Mouse (Mus musculus) liver, adult 2 months (tissue): ENCODE data around the gene Hist1h3g. TPM values are rescaled to one million over a fixed set of nuclear protein-coding genes. Genes with fewer than 3 reads are reported as not detected.
"Not testable (repeated sequence)": the region's sequence is repeated elsewhere in the genome, so short reads cannot be mapped to it uniquely, and the experiment has no call there.

ENCODE experiments used
- DNase-seq: peaks from one replicate; pipeline ENCODE4 v3.0.0-alpha.2; 2011; ENCODE audit warnings: low read depth, low spot score; ENCODE audit errors: extremely low read depth
- H3K27ac ChIP-seq: fragments of 200-500 bp; replicated peaks from 2 replicates; pipeline ENCODE4 v1.5.1; 2012; ENCODE audit warnings: low read depth, mild to moderate bottlenecking, control low read depth, inconsistent platforms, low read length; ENCODE audit not compliant: insufficient read depth
- H3K27me3 ChIP-seq: fragments of 200-500 bp; 2 replicates; pipeline ENCODE4 v1.6.1; 2012; ENCODE audit warnings: mild to moderate bottlenecking, moderate library complexity, low read length, inconsistent platforms; ENCODE audit not compliant: control insufficient read depth, insufficient read depth
- H3K36me3 ChIP-seq: fragments of 200-500 bp; 2 replicates; pipeline ENCODE4 v1.6.1; 2012; ENCODE audit warnings: low read length, inconsistent platforms; ENCODE audit not compliant: control insufficient read depth, insufficient read depth
- H3K4me1 ChIP-seq: fragments of 200-500 bp; 2 replicates; pipeline ENCODE4 v1.6.1; 2011; ENCODE audit warnings: low read length; ENCODE audit not compliant: control insufficient read depth, insufficient read depth
- H3K4me3 ChIP-seq: fragments of 200-500 bp; 2 replicates; pipeline ENCODE4 v1.5.1; 2011; ENCODE audit warnings: low read depth, mild to moderate bottlenecking, control low read depth, low read length, moderate library complexity; ENCODE audit not compliant: insufficient read depth
- H3K79me2 ChIP-seq: fragments of 200-500 bp; 2 replicates; pipeline ENCODE4 v1.6.1; 2012; ENCODE audit warnings: inconsistent platforms, mild to moderate bottlenecking, low read length, moderate library complexity; ENCODE audit not compliant: control insufficient read depth, insufficient read depth
- H3K9ac ChIP-seq: fragments of 200-500 bp; 2 replicates; pipeline ENCODE4 v1.6.1; 2012; ENCODE audit warnings: low read depth, mild to moderate bottlenecking, control low read depth, inconsistent platforms, low read length
- CTCF ChIP-seq: fragments of 200-500 bp; IDR thresholded peaks from 2 replicates; pipeline ENCODE4 v1.5.1; 2011; ENCODE audit warnings: low read depth, low read length, control low read depth
- POLR2A ChIP-seq: fragments of 200-500 bp; IDR thresholded peaks from 2 replicates; pipeline ENCODE4 v1.6.1; 2011; ENCODE audit warnings: low read length, control low read depth; ENCODE audit not compliant: insufficient read depth; ENCODE audit errors: extremely low read depth
- WGBS: fragments of 180-500 bp; shearing (Covaris S2); methylation state at CpG from one replicate; pipeline ENCODE4 v1.1.7; 2018; 5-methylcytosine and 5-hydroxymethylcytosine counted together
- polyA plus RNA-seq: library from polyadenylated mRNA; depleted of rRNA; stranded (reverse); fragments of >200 nt; gene quantifications from 2 replicates; pipeline ENCODE4 v1.2.3, GENCODE M21; 2012
- total RNA-seq: library from RNA; depleted of rRNA; stranded (reverse); fragments of >200 nt; gene quantifications from 2 replicates; pipeline ENCODE4 v1.2.3, GENCODE M21; 2014

Gene Hist1h3g
- total and polyA plus RNA-seq, 2 experiments = 0.26 to 5.6 TPM

- Histone ChIP-seq H3K4me1 (no peaks in the 10 kb centered on the region; the same call in 1 of the 2 replicates), H3K27me3 (no peaks in the 10 kb centered on the region), H3K9ac (no peak overlapping the region), H3K36me3 (no peaks in the 10 kb centered on the region), H3K27ac (no peak overlapping the region), H3K79me2 (no peaks in the 10 kb centered on the region), H3K4me3 (no peak overlapping the region; the same call in 1 of the 2 replicates)
- TF ChIP-seq CTCF (no peak), POLR2A (no peak)
- 9% methylated on average over 9 of the region's 9 CpGs for whole genome bisulfite sequencing
- peak; percentile 29 for DNase-seq
Measured at GRCm38 (mm10) chr13:23554393-23554792, 19.2 kb downstream of the Hist1h3g start.

GRCm38 (mm10) chr13:23554925-23555838 lies 20.0 kb downstream of the Hist1h3g start:
- WGBS = under 1% methylated on average over 54 of the region's 54 CpGs
- Histone ChIP-seq H3K36me3 (no peaks in the 10 kb centered on the region), H3K27ac (peak overlapping the region; percentile 27), H3K9ac (peak overlapping the region; percentile 43), H3K4me1 (no peaks in the 10 kb centered on the region; the same call in 1 of the 2 replicates), H3K27me3 (no peaks in the 10 kb centered on the region), H3K79me2 (no peaks in the 10 kb centered on the region), H3K4me3 (peak overlapping the region; percentile 66)
- DNase-seq = peak; percentile 80
- TF ChIP-seq CTCF = no peak
- peak; percentile 90 for TF ChIP-seq POLR2A

- H3K79me2 ChIP-seq = no peaks in the 10 kb centered on the region
- TF ChIP-seq POLR2A (no peak), CTCF (no peak)
- H3K4me3 ChIP-seq = peak overlapping the region; percentile 66
- WGBS = under 1% methylated on average over 18 of the region's 18 CpGs
- H3K27me3 ChIP-seq = no peaks in the 10 kb centered on the region
- H3K9ac ChIP-seq = peak overlapping the region; percentile 43
- peak overlapping the region; percentile 24 for H3K27ac ChIP-seq
- 0 out of 2 replicates have a peak, but pooled peaks cover 2% of the 10 kb centered on the region for H3K4me1 ChIP-seq
- peak; percentile 91 for DNase-seq
- no peaks in the 10 kb centered on the region for H3K36me3 ChIP-seq
Measured at GRCm38 (mm10) chr13:23555839-23556416, 20.7 kb downstream of the Hist1h3g start.

- no peak overlapping the region for H3K4me3 ChIP-seq
- H3K9ac ChIP-seq = no peak overlapping the region
- H3K4me1 ChIP-seq = 0 out of 2 replicates have a peak, but pooled peaks cover 2% of the 10 kb centered on the region
Measured at GRCm38 (mm10) chr13:23556906-23557305, 21.7 kb downstream of the Hist1h3g start.

GRCm38 (mm10) chr13:23560699-23561098 lies 25.5 kb downstream of the Hist1h3g start:
- not testable (repeated sequence) for H3K27ac ChIP-seq, H3K4me3 ChIP-seq, H3K36me3 ChIP-seq, H3K4me1 ChIP-seq, H3K27me3 ChIP-seq, H3K9ac ChIP-seq, H3K79me2 ChIP-seq, DNase-seq
- WGBS = 9% methylated on average over 2 of the region's 2 CpGs

More at GRCm38 (mm10) chr13:23556906-23557305, 21.7 kb downstream of the Hist1h3g start:
- H3K36me3 ChIP-seq = no peaks in the 10 kb centered on the region
- no peak for DNase-seq
- H3K27ac ChIP-seq = no peak overlapping the region
- WGBS = 44% methylated on average over 3 of the region's 3 CpGs
- TF ChIP-seq CTCF (no peak), POLR2A (no peak)
- no peaks in the 10 kb centered on the region for H3K27me3 ChIP-seq
- no peaks in the 10 kb centered on the region for H3K79me2 ChIP-seq

GRCm38 (mm10) chr13:23561531-23561882 lies 26.3 kb downstream of the Hist1h3g start:
- not testable (repeated sequence) for DNase-seq, H3K36me3 ChIP-seq, H3K27me3 ChIP-seq, H3K27ac ChIP-seq, H3K79me2 ChIP-seq, H3K4me1 ChIP-seq
- WGBS = 0% methylated on average over 2 of the region's 5 CpGs
- Histone ChIP-seq H3K9ac (peak overlapping the region; percentile 60), H3K4me3 (peak overlapping the region; percentile 59)
